Mouse (Mus musculus) thymus, postnatal 14 days (tissue): Measurements from ENCODE around the gene Capn15.

Source experiments
- DNase-seq: peaks from one replicate; pipeline ENCODE4 v3.0.0; 2021

Capn15 gene

DNA sequence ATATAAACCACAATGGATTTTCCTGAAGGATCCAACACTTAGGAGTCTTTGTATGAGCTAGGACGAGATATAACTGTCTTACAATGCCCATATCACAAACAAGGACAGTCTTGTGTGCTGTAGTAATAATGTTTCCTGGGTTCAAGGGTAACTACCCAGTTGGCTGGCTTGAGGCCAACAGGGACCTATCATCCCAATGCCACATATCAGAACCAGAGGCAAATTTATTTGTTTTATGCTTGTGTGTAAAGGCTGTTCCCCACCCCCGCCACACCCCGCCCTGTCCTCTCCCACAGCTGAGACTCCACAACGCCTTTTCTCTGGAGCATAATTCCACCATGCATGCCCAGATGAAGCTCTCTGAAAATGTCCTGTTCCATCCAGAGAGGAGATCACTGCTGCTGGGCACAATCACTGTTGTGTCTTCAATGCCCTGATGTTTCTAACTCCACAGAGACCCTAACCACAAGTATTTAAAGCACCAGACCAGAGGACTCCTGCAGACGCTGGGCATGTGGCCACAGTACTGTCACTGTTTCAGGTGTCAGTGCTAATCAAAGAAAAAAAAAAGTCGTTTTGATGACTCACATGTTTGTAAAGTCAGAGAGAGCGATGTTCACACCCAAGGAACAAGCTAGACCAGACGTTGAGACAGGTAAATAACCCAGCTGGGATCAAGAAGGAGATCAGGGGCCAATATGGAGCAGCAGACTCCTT, 68.5 kb downstream of the Capn15 start:
- no peak for DNase-seq

DNA sequence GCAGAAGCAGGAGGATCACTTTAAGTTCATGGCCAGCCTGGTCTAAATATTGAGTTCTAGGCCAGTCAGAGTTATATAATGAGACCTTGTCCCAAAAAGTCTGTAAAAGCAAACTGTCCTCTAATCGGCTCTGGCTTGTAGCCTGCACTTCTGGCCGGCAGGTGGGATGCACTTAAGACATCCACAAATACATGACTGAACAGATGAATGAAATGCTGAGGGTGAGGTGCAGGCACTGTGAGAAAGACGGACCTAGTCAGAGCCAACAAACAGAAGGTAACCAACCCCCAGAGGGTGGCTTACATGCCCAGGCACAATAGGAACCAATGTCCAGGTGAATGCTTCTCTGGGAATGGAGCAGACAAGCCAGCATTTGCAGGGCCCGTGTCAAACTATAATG, 71.3 kb downstream of the Capn15 start:
- DNase-seq: no peak

DNA sequence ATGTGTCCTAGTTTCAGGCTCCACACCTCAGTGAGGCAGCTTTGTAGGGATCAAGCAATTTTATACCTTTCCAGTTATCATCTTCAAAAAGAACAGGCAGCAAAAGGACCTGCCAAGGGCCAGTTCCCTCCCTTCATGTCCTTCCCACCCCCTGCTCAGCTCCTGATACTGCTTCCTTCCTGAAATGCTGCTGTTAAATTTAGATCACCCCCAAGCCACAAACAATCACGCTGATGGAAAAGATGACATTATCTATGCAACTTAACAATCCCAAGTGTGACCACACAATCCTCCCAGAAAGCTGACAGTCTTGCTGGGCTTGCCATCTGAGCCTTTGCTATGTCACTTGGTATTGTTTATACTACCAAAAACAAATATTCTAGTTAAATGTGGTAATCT, 71.7 kb downstream of the Capn15 start:
- DNase-seq: no peak

DNA sequence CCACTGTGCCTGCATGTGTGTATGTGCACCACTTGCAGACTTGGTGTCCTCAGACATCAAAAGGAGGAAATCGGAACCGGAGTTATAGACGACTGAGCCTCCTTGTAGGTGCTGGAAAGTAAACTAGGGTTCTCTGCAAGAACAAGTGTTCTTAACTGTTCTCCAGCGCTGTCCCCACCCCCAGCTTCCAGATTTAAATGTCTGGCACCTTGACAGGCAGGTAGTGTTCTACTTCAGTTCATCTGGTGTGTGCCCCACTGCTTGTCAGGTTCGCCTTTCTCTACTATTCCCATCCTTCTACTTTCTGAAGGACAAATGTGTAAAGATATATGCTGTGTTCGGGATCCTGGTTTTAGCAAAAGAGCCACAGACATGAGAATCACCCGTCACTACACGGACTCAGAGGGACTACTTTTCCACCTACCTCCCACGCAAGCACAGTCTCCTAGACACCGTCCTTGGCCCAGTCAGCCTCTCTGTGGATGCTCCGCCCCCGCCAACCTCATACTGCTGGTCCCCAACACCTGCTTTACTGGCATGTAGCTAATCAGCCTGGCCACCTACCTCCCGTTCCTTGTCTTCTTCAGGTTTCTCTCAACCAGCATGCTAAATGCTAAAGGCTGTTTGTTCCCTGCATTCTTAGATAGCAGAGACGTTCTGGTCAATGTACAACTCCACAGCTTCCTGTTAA, 72.3 kb downstream of the Capn15 start:
- DNase-seq: no peak

DNA sequence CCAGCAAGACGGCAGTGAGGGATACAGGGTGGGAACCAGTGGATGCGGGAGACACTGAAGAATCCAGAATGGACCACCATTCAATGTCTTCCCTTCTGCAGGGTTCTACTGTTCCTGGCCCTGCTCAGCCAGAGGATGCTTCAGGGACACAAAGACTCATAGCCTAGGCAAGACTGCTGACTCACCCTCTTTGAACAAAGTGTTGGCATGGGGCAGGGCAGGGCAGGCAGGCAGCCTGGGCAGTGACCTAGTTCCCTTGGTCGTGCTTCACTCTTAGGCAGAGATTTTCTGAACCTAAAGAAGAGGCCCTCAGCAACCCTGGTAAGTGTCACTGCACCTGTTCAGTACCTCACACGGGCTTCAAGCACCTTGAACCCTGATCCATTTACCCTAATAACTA, 73.8 kb downstream of the Capn15 start:
- no peak for DNase-seq
